Mouse (Mus musculus) G1E (cell line): ENCODE results near the gene Arcn1. TPM values are rescaled to one million over a fixed set of nuclear protein-coding genes. Genes with fewer than 3 reads are reported as not detected.

Experiments
- ATAC-seq: 2 replicates; pipeline ENCODE4 v1.8.0; 2016; ENCODE audit warnings: mild to moderate bottlenecking; ENCODE audit not compliant: insufficient number of reproducible peaks, poor library complexity, low FRiP score, severe bottlenecking; ENCODE audit errors: extremely low read depth
- DNase-seq: peaks from one replicate; pipeline ENCODE4 v3.0.0; 2012; ENCODE audit warnings: low spot score
- H3K27me3 ChIP-seq: 2 replicates; pipeline ENCODE4 v1.6.1; 2012; ENCODE audit warnings: mild to moderate bottlenecking, low read length, inconsistent platforms; ENCODE audit not compliant: insufficient read depth
- H3K36me3 ChIP-seq: replicated peaks from 2 replicates; pipeline ENCODE3; 2012; ENCODE audit warnings: mild to moderate bottlenecking, inconsistent platforms
- H3K4me1 ChIP-seq: 2 replicates; pipeline ENCODE4 v1.6.1; 2012; ENCODE audit warnings: low read depth, low read length, inconsistent platforms, mixed read lengths; ENCODE audit not compliant: insufficient read depth
- H3K4me3 ChIP-seq: 2 replicates; pipeline ENCODE4 v1.5.1; 2012; ENCODE audit warnings: low read depth, mild to moderate bottlenecking, inconsistent platforms, low read length, moderate library complexity, mixed read lengths
- H3K9me3 ChIP-seq: replicated peaks from 2 replicates; pipeline ENCODE4 v1.6.1; 2012; ENCODE audit warnings: inconsistent platforms
- CTCF ChIP-seq: IDR thresholded peaks from 2 replicates; pipeline ENCODE4 v1.5.1; 2012; ENCODE audit warnings: low read depth, low read length, inconsistent platforms, mixed read lengths
- GATA1 ChIP-seq: IDR thresholded peaks from 2 replicates; pipeline ENCODE4 v1.6.1; 2012; ENCODE audit warnings: borderline replicate concordance, low read length, inconsistent platforms, mixed read lengths
- GATA2 ChIP-seq: IDR thresholded peaks from 2 replicates; pipeline ENCODE4 v1.6.1; 2012; ENCODE audit warnings: low read depth, low read length, inconsistent platforms, borderline replicate concordance
- POLR2AphosphoS5 ChIP-seq: IDR thresholded peaks from 2 replicates; pipeline ENCODE4 v1.6.1; 2012; ENCODE audit warnings: low read depth, low read length, inconsistent platforms; ENCODE audit not compliant: insufficient replicate concordance
- TAL1 ChIP-seq: conservative IDR thresholded peaks from 2 replicates; pipeline ENCODE4 v1.6.1; 2012; ENCODE audit warnings: low read depth, low read length, inconsistent platforms, mixed read lengths
- polyA plus RNA-seq: library from polyadenylated mRNA; stranded (reverse); fragments of >175 nt; gene quantifications from 2 replicates; pipeline ENCODE4 v1.2.3, GENCODE M21; 2012
- total RNA-seq, 2 experiments: library from RNA; stranded (forward) in 1 of 2; stranded (reverse) in 1 of 2; fragments of 200-1000 nt in 1 of 2; fragments of >200 nt in 1 of 2; fragmentation: Nextera tagmentation in 1 of 2; gene quantifications; 2 replicates each; pipeline ENCODE4 v1.2.3; 2014 to 2017

Gene Arcn1
- total and polyA plus RNA-seq, 3 experiments: 16.7 to 239 (median 134) TPM

- Histone ChIP-seq H3K27me3 (peaks cover 64% of the 10 kb centered on the region), H3K4me3 (no peak overlapping the region), H3K36me3 (peaks cover 4% of the 10 kb centered on the region), H3K9me3 (no peaks in the 10 kb centered on the region), H3K4me1 (no peaks in the 10 kb centered on the region)
- DNase-seq: no peak
- TF ChIP-seq CTCF (no peak), TAL1 (no peak), POLR2AphosphoS5 (no peak), GATA2 (no peak), GATA1 (no peak)
- ATAC-seq: no peak
These were observed 68.4 kb downstream of the Arcn1 start for GRCm38 (mm10) chr9:44699196-44699595.

- Histone ChIP-seq H3K4me3 (no peak overlapping the region), H3K27me3 (peaks cover 62% of the 10 kb centered on the region), H3K36me3 (peaks cover 4% of the 10 kb centered on the region), H3K4me1 (no peaks in the 10 kb centered on the region), H3K9me3 (no peaks in the 10 kb centered on the region)
- TF ChIP-seq POLR2AphosphoS5 (no peak), GATA2 (no peak), GATA1 (no peak), TAL1 (no peak), CTCF (no peak)
- ATAC-seq (no peak), DNase-seq (no peak)
These were observed 69.8 kb downstream of the Arcn1 start for GRCm38 (mm10) chr9:44697866-44698265.

GRCm38 (mm10) chr9:44693071-44693470 lies 74.6 kb downstream of the Arcn1 start:
- peaks cover 2% of the 10 kb centered on the region; the same call in 1 of the 2 replicates for H3K4me1 ChIP-seq
- no peaks in the 10 kb centered on the region for H3K9me3 ChIP-seq
- H3K27me3 ChIP-seq: peaks cover 45% of the 10 kb centered on the region
- ATAC-seq (no peak), DNase-seq (no peak)
- H3K4me3 ChIP-seq: no peak overlapping the region
- TF ChIP-seq POLR2AphosphoS5: no peak
- no peak for TF ChIP-seq TAL1
- no peak for TF ChIP-seq CTCF
- no peak for TF ChIP-seq GATA1
- no peak for TF ChIP-seq GATA2
- H3K36me3 ChIP-seq: peaks cover 4% of the 10 kb centered on the region

- no peaks in the 10 kb centered on the region for H3K9me3 ChIP-seq
- no peak overlapping the region for H3K4me3 ChIP-seq
- DNase-seq (no peak), ATAC-seq (no peak)
- H3K4me1 ChIP-seq: peaks cover 2% of the 10 kb centered on the region; the same call in 1 of the 2 replicates
- TF ChIP-seq CTCF (no peak), POLR2AphosphoS5 (no peak)
- H3K27me3 ChIP-seq: peaks cover 44% of the 10 kb centered on the region
- H3K36me3 ChIP-seq: no peaks in the 10 kb centered on the region
These were observed 75.7 kb downstream of the Arcn1 start for GRCm38 (mm10) chr9:44691671-44692520.

Other genes with a start within 250 kb of the Arcn1 start
- not detected in 2 replicates for gene Cxcr5, start 206.0 kb downstream of the Arcn1 start, total RNA-seq (2014; fragmentation: Nextera tagmentation)
- 0.06 and 0.22 TPM in 2 replicates for gene Cxcr5, start 206.0 kb downstream of the Arcn1 start, total RNA-seq (2017)
- gene Cxcr5, start 206.0 kb downstream of the Arcn1 start, polyA plus RNA-seq: not detected in 2 replicates
- gene Ddx6, start 163.0 kb downstream of the Arcn1 start, total RNA-seq (2014; fragmentation: Nextera tagmentation): 74.7 and 88.2 TPM in 2 replicates
- gene Ddx6, start 163.0 kb downstream of the Arcn1 start, total RNA-seq (2017): 49.9 and 54.5 TPM in 2 replicates
- 21.7 and 23.2 TPM in 2 replicates for gene Ddx6, start 163.0 kb downstream of the Arcn1 start, polyA plus RNA-seq
- not detected in 2 replicates for gene Treh, start 94.6 kb downstream of the Arcn1 start, total RNA-seq (2014; fragmentation: Nextera tagmentation)
- gene Treh, start 94.6 kb downstream of the Arcn1 start, total RNA-seq (2017): not detected in 2 replicates
- gene Treh, start 94.6 kb downstream of the Arcn1 start, polyA plus RNA-seq: not detected in 2 replicates
- gene Phldb1, start 32.6 kb downstream of the Arcn1 start, total RNA-seq (2014; fragmentation: Nextera tagmentation): 2.6 and 4.0 TPM in 2 replicates
- gene Phldb1, start 32.6 kb downstream of the Arcn1 start, total RNA-seq (2017): 6.4 and 7.4 TPM in 2 replicates
- gene Phldb1, start 32.6 kb downstream of the Arcn1 start, polyA plus RNA-seq: 8.1 and 8.8 TPM in 2 replicates
- gene Ift46, start 63 bp upstream of the Arcn1 start, total RNA-seq (2014; fragmentation: Nextera tagmentation): 78.2 and 90.8 TPM in 2 replicates
- gene Ift46, start 63 bp upstream of the Arcn1 start, total RNA-seq (2017): 32.5 and 32.8 TPM in 2 replicates
- gene Ift46, start 63 bp upstream of the Arcn1 start, polyA plus RNA-seq: 1.6 and 1.8 TPM in 2 replicates
- not detected in 2 replicates for gene Tmem25, start 31.5 kb upstream of the Arcn1 start, total RNA-seq (2014; fragmentation: Nextera tagmentation)
- 0.27 and 0.52 TPM in 2 replicates for gene Tmem25, start 31.5 kb upstream of the Arcn1 start, total RNA-seq (2017)
- gene Tmem25, start 31.5 kb upstream of the Arcn1 start, polyA plus RNA-seq: 0.04 and 0.08 TPM in 2 replicates
- not detected in 2 replicates for gene Ttc36, start 35.2 kb upstream of the Arcn1 start, total RNA-seq (2014; fragmentation: Nextera tagmentation)
- 0.76 TPM in 1 of 2 replicates, not detected in the other for gene Ttc36, start 35.2 kb upstream of the Arcn1 start, total RNA-seq (2017)
- 0.31 and 0.38 TPM in 2 replicates for gene Ttc36, start 35.2 kb upstream of the Arcn1 start, polyA plus RNA-seq
- gene Kmt2a, start 113.5 kb upstream of the Arcn1 start, total RNA-seq (2014; fragmentation: Nextera tagmentation): 143 TPM in 2 replicates
- gene Kmt2a, start 113.5 kb upstream of the Arcn1 start, total RNA-seq (2017): 5.9 and 6.3 TPM in 2 replicates
- 8.9 and 10.0 TPM in 2 replicates for gene Kmt2a, start 113.5 kb upstream of the Arcn1 start, polyA plus RNA-seq
- 68.9 and 73.1 TPM in 2 replicates for gene Atp5l, start 152.9 kb upstream of the Arcn1 start, total RNA-seq (2014; fragmentation: Nextera tagmentation)
- gene Atp5l, start 152.9 kb upstream of the Arcn1 start, total RNA-seq (2017): 130 and 149 TPM in 2 replicates
- 32.8 and 41.5 TPM in 2 replicates for gene Atp5l, start 152.9 kb upstream of the Arcn1 start, polyA plus RNA-seq
- gene Ube4a, start 197.8 kb upstream of the Arcn1 start, total RNA-seq (2014; fragmentation: Nextera tagmentation): 79.8 and 80.2 TPM in 2 replicates
- gene Ube4a, start 197.8 kb upstream of the Arcn1 start, total RNA-seq (2017): 38.3 and 59.6 TPM in 2 replicates
- 2.3 and 2.6 TPM in 2 replicates for gene Ube4a, start 197.8 kb upstream of the Arcn1 start, polyA plus RNA-seq
- not detected in 2 replicates for gene Cd3g, start 212.6 kb upstream of the Arcn1 start, total RNA-seq (2014; fragmentation: Nextera tagmentation)
- gene Cd3g, start 212.6 kb upstream of the Arcn1 start, total RNA-seq (2017): 0.22 and 0.29 TPM in 2 replicates
- 0.10 TPM in 1 of 2 replicates, not detected in the other for gene Cd3g, start 212.6 kb upstream of the Arcn1 start, polyA plus RNA-seq
- not detected in 2 replicates for gene Cd3d, start 213.9 kb upstream of the Arcn1 start, total RNA-seq (2014; fragmentation: Nextera tagmentation)
- not detected in 2 replicates for gene Cd3d, start 213.9 kb upstream of the Arcn1 start, total RNA-seq (2017)
- gene Cd3d, start 213.9 kb upstream of the Arcn1 start, polyA plus RNA-seq: not detected in 2 replicates
- not detected in 2 replicates for gene Cd3e, start 241.8 kb upstream of the Arcn1 start, total RNA-seq (2014; fragmentation: Nextera tagmentation)
- gene Cd3e, start 241.8 kb upstream of the Arcn1 start, total RNA-seq (2017): 0.06 and 0.16 TPM in 2 replicates
- not detected in 2 replicates for gene Cd3e, start 241.8 kb upstream of the Arcn1 start, polyA plus RNA-seq